Mouse (Mus musculus): ENCODE measurements at regions not wholly inside any gene's neighbourhood (a gene's known extent, or its start where the extent isn't known, plus 50 kb on each side); places are given as distances from the start of the nearest gene placed in this dataset.

- 84% methylated on average over 10 of the region's 10 CpGs for WGBS
- no peak for ATAC-seq (ENCODE audit: borderline replicate concordance, extremely low read depth, low FRiP score, low TSS enrichment)
- Histone ChIP-seq H3K9ac (no peak overlapping the region), H3K9me3 (no peaks in the 10 kb centered on the region), H3K36me3 (no peaks in the 10 kb centered on the region), H3K4me1 (peaks cover 4% of the 10 kb centered on the region; the same call in 1 of the 2 replicates), H3K4me2 (no peak overlapping the region), H3K27ac (no peak overlapping the region), H3K27me3 (no peaks in the 10 kb centered on the region), H3K4me3 (no peak overlapping the region)
These were observed 50.2 kb upstream of the Itsn2 start for GRCm38 (mm10) chr12:4542191-4542590.

GRCm38 (mm10) chr12:4534252-4534651 is 57.3 kb upstream of the Ncoa1 start:
- Histone ChIP-seq H3K27ac (no peak overlapping the region), H3K4me1 (no peaks in the 10 kb centered on the region), H3K27me3 (no peaks in the 10 kb centered on the region), H3K4me3 (no peak overlapping the region), H3K4me2 (no peak overlapping the region), H3K9ac (no peak overlapping the region), H3K9me3 (no peaks in the 10 kb centered on the region), H3K36me3 (no peaks in the 10 kb centered on the region)
- no peak for ATAC-seq (ENCODE audit: borderline replicate concordance, extremely low read depth, low FRiP score, low TSS enrichment)
- WGBS: 55% methylated on average over 5 of the region's 5 CpGs

- Histone ChIP-seq H3K27me3 (no peaks in the 10 kb centered on the region), H3K9me3 (no peaks in the 10 kb centered on the region), H3K36me3 (no peaks in the 10 kb centered on the region), H3K27ac (no peak overlapping the region), H3K4me3 (no peak overlapping the region), H3K9ac (no peak overlapping the region), H3K4me1 (no peaks in the 10 kb centered on the region), H3K4me2 (no peak overlapping the region)
- ATAC-seq (ENCODE audit: borderline replicate concordance, extremely low read depth, low FRiP score, low TSS enrichment): no peak
- WGBS: 71% methylated on average over 2 of the region's 2 CpGs
These were observed 56.7 kb upstream of the Ncoa1 start for GRCm38 (mm10) chr12:4533710-4534109.

- Histone ChIP-seq H3K27me3 (no peaks in the 10 kb centered on the region), H3K4me1 (no peaks in the 10 kb centered on the region), H3K4me2 (no peak overlapping the region), H3K36me3 (no peaks in the 10 kb centered on the region), H3K27ac (no peak overlapping the region), H3K9me3 (no peaks in the 10 kb centered on the region), H3K4me3 (no peak overlapping the region), H3K9ac (no peak overlapping the region)
- no peak for ATAC-seq (ENCODE audit: borderline replicate concordance, extremely low read depth, low FRiP score, low TSS enrichment)
- WGBS: 65% methylated on average over 3 of the region's 3 CpGs
These were observed 55.7 kb upstream of the Ncoa1 start for GRCm38 (mm10) chr12:4532707-4533106.

- peaks cover 25% of the 10 kb centered on the region for H3K4me1 ChIP-seq
- no peaks in the 10 kb centered on the region for H3K9me3 ChIP-seq
- no peaks in the 10 kb centered on the region for H3K36me3 ChIP-seq
- no peak overlapping the region for H3K4me2 ChIP-seq
- H3K27ac ChIP-seq: peak overlapping the region; percentile 73; the same call in 1 of the 2 replicates
- no peak overlapping the region for H3K9ac ChIP-seq
- 28% methylated on average over 2 of the region's 2 CpGs for WGBS
- peak; percentile 43 for ATAC-seq (ENCODE audit: borderline replicate concordance, extremely low read depth, low FRiP score, low TSS enrichment)
- no peaks in the 10 kb centered on the region for H3K27me3 ChIP-seq
- H3K4me3 ChIP-seq: no peak overlapping the region
These were observed 50.0 kb upstream of the Ncoa1 start for GRCm38 (mm10) chr12:4527027-4527426.
